Mouse (Mus musculus): ENCODE measurements around the gene Nkx2-4. TPM values are rescaled to one million over a fixed set of nuclear protein-coding genes. Genes with fewer than 3 reads are reported as not detected.

The Nkx2-4 gene
- polyA plus RNA-seq, 2 experiments: not detected

GRCm38 (mm10) chr2:147084366-147085071, 726 bp downstream of the Nkx2-4 start:
- Histone ChIP-seq H3K27me3 (ENCODE audit: control insufficient read depth, insufficient read depth, low read length) (peaks cover 76% of the 10 kb centered on the region), H3K36me3 (ENCODE audit: control insufficient read depth, insufficient read depth, low read length) (no peaks in the 10 kb centered on the region), H3K4me1 (ENCODE audit: control insufficient read depth, insufficient read depth, low read length) (peaks cover 5% of the 10 kb centered on the region; the same call in 1 of the 2 replicates), H3K9ac (ENCODE audit: low read depth, low read length, severe bottlenecking) (no peak overlapping the region), H3K9me3 (ENCODE audit: control insufficient read depth, low read length) (no peaks in the 10 kb centered on the region), H3K4me2 (replicated peaks; ENCODE audit: low read depth, low read length, severe bottlenecking) (peak overlapping the region; percentile 47), H3K27ac (replicated peaks; ENCODE audit: low read depth, low read length) (no peak overlapping the region), H3K4me3 (replicated peaks; ENCODE audit: low read length) (peak overlapping the region; percentile 34)
- DNase-seq (ENCODE audit: low spot score): no peak
- no peak for TF ChIP-seq POLR2A (IDR thresholded peaks at IDR 0.05; ENCODE audit: borderline replicate concordance, extremely low read depth, insufficient read depth, insufficient read length)
- no peak for ATAC-seq (ENCODE audit: low FRiP score, low read depth)
- WGBS: 6% methylated on average over 66 of the region's 106 CpGs

GRCm38 (mm10) chr2:147083471-147084365, 1.5 kb downstream of the Nkx2-4 start:
- H3K4me2 ChIP-seq (replicated peaks; ENCODE audit: low read depth, low read length, severe bottlenecking): peak overlapping the region; percentile 47
- peaks cover 5% of the 10 kb centered on the region; the same call in 1 of the 2 replicates for H3K4me1 ChIP-seq (ENCODE audit: control insufficient read depth, insufficient read depth, low read length)
- H3K36me3 ChIP-seq (ENCODE audit: control insufficient read depth, insufficient read depth, low read length): no peaks in the 10 kb centered on the region
- ATAC-seq (ENCODE audit: low FRiP score, low read depth) (peak; percentile 23), DNase-seq (ENCODE audit: low spot score) (no peak)
- no peaks in the 10 kb centered on the region for H3K9me3 ChIP-seq (ENCODE audit: control insufficient read depth, low read length)
- H3K27ac ChIP-seq (replicated peaks; ENCODE audit: low read depth, low read length): no peak overlapping the region
- peaks cover 78% of the 10 kb centered on the region for H3K27me3 ChIP-seq (ENCODE audit: control insufficient read depth, insufficient read depth, low read length)
- no peak for TF ChIP-seq POLR2A (IDR thresholded peaks at IDR 0.05; ENCODE audit: borderline replicate concordance, extremely low read depth, insufficient read depth, insufficient read length)
- peak overlapping the region; percentile 34 for H3K4me3 ChIP-seq (replicated peaks; ENCODE audit: low read length)
- H3K9ac ChIP-seq (ENCODE audit: low read depth, low read length, severe bottlenecking): no peak overlapping the region
- WGBS: 3% methylated on average over 54 of the region's 72 CpGs

GRCm38 (mm10) chr2:147082391-147082790, 2.9 kb downstream of the Nkx2-4 start:
- no peak overlapping the region for H3K4me3 ChIP-seq (replicated peaks; ENCODE audit: low read length)
- peaks cover 5% of the 10 kb centered on the region; the same call in 1 of the 2 replicates for H3K4me1 ChIP-seq (ENCODE audit: control insufficient read depth, insufficient read depth, low read length)
- no peak for DNase-seq (ENCODE audit: low spot score)
- no peak for ATAC-seq (ENCODE audit: low FRiP score, low read depth)
- no peak overlapping the region for H3K9ac ChIP-seq (ENCODE audit: low read depth, low read length, severe bottlenecking)
- H3K27ac ChIP-seq (replicated peaks; ENCODE audit: low read depth, low read length): no peak overlapping the region
- H3K36me3 ChIP-seq (ENCODE audit: control insufficient read depth, insufficient read depth, low read length): 0 out of 2 replicates have a peak, but pooled peaks cover 8% of the 10 kb centered on the region
- no peaks in the 10 kb centered on the region for H3K9me3 ChIP-seq (ENCODE audit: control insufficient read depth, low read length)
- H3K27me3 ChIP-seq (ENCODE audit: control insufficient read depth, insufficient read depth, low read length): peaks cover 67% of the 10 kb centered on the region
- H3K4me2 ChIP-seq (replicated peaks; ENCODE audit: low read depth, low read length, severe bottlenecking): no peak overlapping the region
- WGBS: 67% methylated on average over 4 of the region's 4 CpGs
- TF ChIP-seq POLR2A (IDR thresholded peaks at IDR 0.05; ENCODE audit: borderline replicate concordance, extremely low read depth, insufficient read depth, insufficient read length): no peak

GRCm38 (mm10) chr2:147074399-147074798, 10.8 kb downstream of the Nkx2-4 start:
- Histone ChIP-seq H3K27me3 (ENCODE audit: control insufficient read depth, insufficient read depth, low read length) (peaks cover under 1% of the 10 kb centered on the region; the same call in 1 of the 2 replicates), H3K27ac (replicated peaks; ENCODE audit: low read depth, low read length) (no peak overlapping the region), H3K4me2 (replicated peaks; ENCODE audit: low read depth, low read length, severe bottlenecking) (no peak overlapping the region), H3K4me1 (ENCODE audit: control insufficient read depth, insufficient read depth, low read length) (no peaks in the 10 kb centered on the region), H3K4me3 (replicated peaks; ENCODE audit: low read length) (no peak overlapping the region), H3K9me3 (ENCODE audit: control insufficient read depth, low read length) (no peaks in the 10 kb centered on the region), H3K9ac (ENCODE audit: low read depth, low read length, severe bottlenecking) (no peak overlapping the region), H3K36me3 (ENCODE audit: control insufficient read depth, insufficient read depth, low read length) (peaks cover 48% of the 10 kb centered on the region)
- no peak for ATAC-seq (ENCODE audit: low FRiP score, low read depth)
- TF ChIP-seq POLR2A (IDR thresholded peaks at IDR 0.05; ENCODE audit: borderline replicate concordance, extremely low read depth, insufficient read depth, insufficient read length): no peak
- 79% methylated on average over 4 of the region's 4 CpGs for WGBS
- no peak for DNase-seq (ENCODE audit: low spot score)

GRCm38 (mm10) chr2:147073962-147074361, 11.3 kb downstream of the Nkx2-4 start:
- Histone ChIP-seq H3K36me3 (ENCODE audit: control insufficient read depth, insufficient read depth, low read length) (peaks cover 51% of the 10 kb centered on the region), H3K27ac (replicated peaks; ENCODE audit: low read depth, low read length) (no peak overlapping the region), H3K27me3 (ENCODE audit: control insufficient read depth, insufficient read depth, low read length) (no peaks in the 10 kb centered on the region), H3K4me2 (replicated peaks; ENCODE audit: low read depth, low read length, severe bottlenecking) (no peak overlapping the region), H3K9me3 (ENCODE audit: control insufficient read depth, low read length) (no peaks in the 10 kb centered on the region), H3K9ac (ENCODE audit: low read depth, low read length, severe bottlenecking) (no peak overlapping the region), H3K4me1 (ENCODE audit: control insufficient read depth, insufficient read depth, low read length) (no peaks in the 10 kb centered on the region), H3K4me3 (replicated peaks; ENCODE audit: low read length) (no peak overlapping the region)
- WGBS: 78% methylated on average over 2 of the region's 2 CpGs
- DNase-seq (ENCODE audit: low spot score) (no peak), ATAC-seq (ENCODE audit: low FRiP score, low read depth) (no peak)
- no peak for TF ChIP-seq POLR2A (IDR thresholded peaks at IDR 0.05; ENCODE audit: borderline replicate concordance, extremely low read depth, insufficient read depth, insufficient read length)
